Mouse (Mus musculus) forebrain, postnatal 0 days (tissue): ENCODE measurements at regions not wholly inside any gene's neighbourhood (a gene's known extent, or its start where the extent isn't known, plus 50 kb on each side); places are given as distances from the start of the nearest gene placed in this dataset.

Experiments
- ATAC-seq: fragments of 200-750 bp; cut with Nextera tagmentation; 2 replicates; pipeline ENCODE4 v1.8.0; 2017; ENCODE audit warnings: mild to moderate bottlenecking, moderate library complexity
- DNase-seq: peaks from one replicate; pipeline ENCODE4 v3.0.0-alpha.2; 2015
- H3K27ac ChIP-seq: fragments of 300-500 bp; sonication (generic); 2 replicates; pipeline ENCODE4 v1.5.1; 2014; ENCODE audit warnings: low read depth, mild to moderate bottlenecking, antibody characterized with exemption, low read length, moderate library complexity, mixed read lengths
- H3K27me3 ChIP-seq: fragments of 300-500 bp; sonication (generic); 2 replicates; pipeline ENCODE4 v1.6.1; 2014; ENCODE audit warnings: mild to moderate bottlenecking, low read length, mixed read lengths; ENCODE audit not compliant: insufficient read depth
- H3K36me3 ChIP-seq: fragments of 300-500 bp; sonication (generic); 2 replicates; pipeline ENCODE4 v1.6.1; 2014; ENCODE audit warnings: mild to moderate bottlenecking, moderate library complexity; ENCODE audit not compliant: insufficient read depth
- H3K4me1 ChIP-seq: fragments of 300-500 bp; sonication (generic); 2 replicates; pipeline ENCODE4 v1.6.1; 2014; ENCODE audit warnings: antibody characterized with exemption; ENCODE audit not compliant: insufficient read depth
- H3K4me2 ChIP-seq: fragments of 300-500 bp; sonication (generic); 2 replicates; pipeline ENCODE4 v1.6.1; 2014; ENCODE audit warnings: low read depth, mild to moderate bottlenecking, moderate library complexity
- H3K4me3 ChIP-seq: fragments of 300-500 bp; sonication (generic); 2 replicates; pipeline ENCODE4 v1.5.1; 2014; ENCODE audit warnings: low read depth, low read length, mixed read lengths
- H3K9ac ChIP-seq: fragments of 300-500 bp; sonication (generic); 2 replicates; pipeline ENCODE4 v1.6.1; 2014; ENCODE audit warnings: mild to moderate bottlenecking
- H3K9me3 ChIP-seq: fragments of 300-500 bp; sonication (generic); 2 replicates; pipeline ENCODE4 v1.6.1; 2016; ENCODE audit warnings: low read length
- CTCF ChIP-seq: sonication (generic); IDR thresholded peaks from 2 replicates; pipeline ENCODE4 v1.5.1; 2016; ENCODE audit warnings: antibody characterized with exemption, control low read depth, low read depth
- WGBS: fragments of 180-500 bp; shearing (Covaris S2); extraction: QIAGEN DNeasy Blood & Tissue Kit; methylation state at CpG from one replicate; pipeline ENCODE4 v1.1.7; 2014; 5-methylcytosine and 5-hydroxymethylcytosine counted together

- no peak for TF ChIP-seq CTCF
- Histone ChIP-seq H3K36me3 (no peaks in the 10 kb centered on the region), H3K4me3 (no peak overlapping the region), H3K27me3 (no peaks in the 10 kb centered on the region), H3K4me1 (no peaks in the 10 kb centered on the region), H3K27ac (no peak overlapping the region), H3K9ac (no peak overlapping the region), H3K9me3 (no peaks in the 10 kb centered on the region), H3K4me2 (no peak overlapping the region)
- ATAC-seq, result no peak
- no peak for DNase-seq
- WGBS, result 29% methylated on average over 4 of the region's 4 CpGs
These were observed 173.8 kb upstream of the Gm4791 start for GRCm38 (mm10) chr9:46824703-46825102.

DNA sequence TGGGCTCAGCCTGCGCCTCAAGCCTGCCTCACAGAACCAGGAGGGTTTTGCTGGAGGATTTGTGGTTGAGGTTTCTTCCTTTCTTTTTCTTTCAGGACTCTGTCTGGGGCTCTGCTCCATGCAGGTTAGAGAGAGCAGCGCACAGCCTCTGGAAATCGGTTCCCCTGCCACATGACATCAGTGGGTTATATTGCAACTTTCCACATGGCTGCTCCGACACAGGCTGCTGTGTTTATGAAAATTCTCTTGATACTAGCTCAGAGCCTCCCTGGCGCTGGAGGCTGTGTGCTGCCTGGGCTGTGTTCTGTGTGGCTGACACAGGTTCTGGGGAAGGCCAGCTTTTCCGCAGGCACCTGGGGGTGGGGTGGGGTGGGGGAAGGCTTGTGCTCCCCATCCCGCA lies 178.7 kb upstream of the Gm4791 start:
- DNase-seq (no peak), ATAC-seq (no peak)
- H3K4me3 ChIP-seq, result no peak overlapping the region
- 55% methylated on average over 7 of the region's 7 CpGs for WGBS
- no peak overlapping the region for H3K27ac ChIP-seq
- no peak overlapping the region for H3K9ac ChIP-seq
- no peak for TF ChIP-seq CTCF
- no peaks in the 10 kb centered on the region for H3K27me3 ChIP-seq
- H3K36me3 ChIP-seq, result no peaks in the 10 kb centered on the region
- no peaks in the 10 kb centered on the region for H3K9me3 ChIP-seq
- no peak overlapping the region for H3K4me2 ChIP-seq
- H3K4me1 ChIP-seq, result no peaks in the 10 kb centered on the region

- ATAC-seq, result no peak
- no peaks in the 10 kb centered on the region for H3K9me3 ChIP-seq
- no peaks in the 10 kb centered on the region for H3K36me3 ChIP-seq
- H3K27me3 ChIP-seq, result no peaks in the 10 kb centered on the region
- H3K4me1 ChIP-seq, result no peaks in the 10 kb centered on the region
- H3K4me2 ChIP-seq, result no peak overlapping the region
- no peak overlapping the region for H3K9ac ChIP-seq
- no peak overlapping the region for H3K4me3 ChIP-seq
- no peak for TF ChIP-seq CTCF
- 54% methylated on average over 6 of the region's 6 CpGs for WGBS
- DNase-seq, result no peak
- no peak overlapping the region for H3K27ac ChIP-seq
These were observed 179.2 kb upstream of the Gm4791 start for GRCm38 (mm10) chr9:46819376-46819775.

- ATAC-seq, result no peak
- Histone ChIP-seq H3K4me1 (no peaks in the 10 kb centered on the region), H3K27ac (no peak overlapping the region), H3K36me3 (no peaks in the 10 kb centered on the region), H3K4me2 (no peak overlapping the region), H3K9me3 (no peaks in the 10 kb centered on the region), H3K4me3 (no peak overlapping the region), H3K9ac (no peak overlapping the region), H3K27me3 (peaks cover 4% of the 10 kb centered on the region)
- peak; percentile 37 for DNase-seq
- no peak for TF ChIP-seq CTCF
- WGBS, result 66% methylated on average over 5 of the region's 5 CpGs
These were observed 182.4 kb upstream of the Gm4791 start for GRCm38 (mm10) chr9:46816126-46816525.

DNA sequence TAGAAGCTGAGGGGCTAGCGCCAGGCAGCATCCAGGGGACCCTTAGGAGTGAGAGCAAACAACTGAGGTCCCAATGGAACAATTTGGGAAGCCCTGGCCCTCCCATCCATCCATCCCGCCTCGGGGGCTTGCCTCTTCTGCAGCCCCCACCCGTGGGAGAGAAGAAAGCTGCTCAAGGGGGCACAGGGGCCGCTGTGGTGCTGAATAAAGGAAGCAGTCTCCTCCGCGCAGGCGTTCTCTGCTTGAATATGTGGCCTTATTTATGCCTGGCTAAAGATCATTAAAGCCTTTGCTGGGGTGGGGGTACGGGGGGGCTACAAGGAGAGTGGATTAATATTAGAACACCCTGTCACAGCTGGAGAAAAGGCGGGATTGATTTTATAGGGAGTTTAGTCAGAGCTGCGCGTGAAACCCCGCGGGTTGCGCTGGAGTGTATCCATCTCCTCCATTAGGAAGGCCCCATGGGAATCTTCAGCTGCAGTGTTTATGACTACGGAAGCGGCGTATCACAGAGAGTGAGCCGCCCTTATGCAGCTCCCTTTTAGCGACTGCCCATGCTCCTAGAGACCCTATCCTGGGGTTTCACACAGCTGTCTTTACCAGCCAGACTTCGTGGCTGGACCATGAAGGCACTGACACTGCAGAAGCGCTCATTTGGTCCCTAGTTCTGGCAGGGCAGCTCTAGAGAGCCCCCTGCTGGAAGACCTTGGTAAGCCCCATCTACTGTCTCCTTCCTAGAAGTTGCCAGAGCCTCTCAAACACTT lies 183.9 kb upstream of the Gm4791 start:
- H3K4me3 ChIP-seq, result peak overlapping the region; percentile 20
- H3K36me3 ChIP-seq, result no peaks in the 10 kb centered on the region
- DNase-seq (peak; percentile 86), ATAC-seq (peak; percentile 81)
- H3K9me3 ChIP-seq, result no peaks in the 10 kb centered on the region
- H3K27ac ChIP-seq, result no peak overlapping the region
- H3K4me2 ChIP-seq, result peak overlapping the region; percentile 44
- peaks cover 4% of the 10 kb centered on the region for H3K27me3 ChIP-seq
- 0 out of 2 replicates have a peak overlapping the region, but pooled peaks have one; percentile 33 for H3K9ac ChIP-seq
- WGBS, result 10% methylated on average over 22 of the region's 22 CpGs
- peak; percentile 86 for TF ChIP-seq CTCF
- no peaks in the 10 kb centered on the region for H3K4me1 ChIP-seq

DNA sequence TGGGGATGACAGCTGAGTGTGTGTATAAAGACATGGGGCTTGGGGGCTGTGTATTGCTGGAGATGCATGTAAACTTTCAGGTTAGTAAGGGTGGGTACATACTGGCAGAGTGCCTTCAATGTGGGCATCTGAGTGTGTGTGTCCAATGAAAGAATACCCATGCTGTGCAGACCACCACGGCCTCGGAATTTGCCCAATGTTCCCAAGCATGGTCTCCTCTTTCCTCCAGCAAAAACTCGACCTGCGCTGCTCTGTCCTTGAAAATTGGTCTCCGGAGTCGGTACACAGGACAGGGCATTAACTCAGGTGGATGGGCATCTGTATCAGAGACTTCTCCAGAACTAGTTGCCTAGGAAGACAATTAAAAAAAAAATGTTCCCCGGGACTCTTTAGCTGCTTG lies 188.3 kb upstream of the Gm4791 start:
- WGBS, result 82% methylated on average over 7 of the region's 7 CpGs
- Histone ChIP-seq H3K27ac (no peak overlapping the region), H3K4me3 (no peak overlapping the region), H3K4me1 (no peaks in the 10 kb centered on the region), H3K36me3 (no peaks in the 10 kb centered on the region), H3K9ac (no peak overlapping the region), H3K27me3 (peaks cover 4% of the 10 kb centered on the region), H3K9me3 (no peaks in the 10 kb centered on the region), H3K4me2 (no peak overlapping the region)
- ATAC-seq, result no peak
- no peak for DNase-seq
- no peak for TF ChIP-seq CTCF

DNA sequence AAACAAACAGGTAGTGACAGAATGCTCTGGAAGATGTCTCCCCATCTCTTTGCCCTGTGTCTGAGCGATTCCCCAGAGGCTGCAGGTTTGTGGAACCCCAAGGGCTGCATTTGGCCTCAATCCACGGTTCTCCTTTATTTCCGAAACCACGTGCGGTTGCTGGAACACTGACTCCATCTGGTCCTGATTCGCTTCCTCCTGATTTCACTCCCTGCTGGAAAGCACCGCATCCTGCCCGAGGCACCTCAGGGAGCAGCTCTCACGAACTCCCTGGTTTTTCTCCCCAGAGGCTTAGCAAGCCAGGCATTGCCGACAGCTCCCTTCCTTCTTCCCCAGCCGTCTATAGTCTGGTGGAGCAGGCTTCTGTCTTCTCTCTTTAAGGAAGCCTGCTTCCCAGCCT lies 203.1 kb upstream of the Gm4791 start:
- Histone ChIP-seq H3K27ac (no peak overlapping the region), H3K4me1 (no peaks in the 10 kb centered on the region), H3K9ac (no peak overlapping the region), H3K4me2 (no peak overlapping the region), H3K36me3 (no peaks in the 10 kb centered on the region), H3K4me3 (no peak overlapping the region), H3K27me3 (no peaks in the 10 kb centered on the region), H3K9me3 (no peaks in the 10 kb centered on the region)
- ATAC-seq, result no peak
- DNase-seq, result no peak
- TF ChIP-seq CTCF, result no peak
- 43% methylated on average over 11 of the region's 11 CpGs for WGBS
